Mouse (Mus musculus) 3134 (cell line): Measurements from ENCODE around the gene Polr3e.
"Not testable (repeated sequence)": the region's sequence is repeated elsewhere in the genome, so short reads cannot be mapped to it uniquely, and the experiment has no call there.

Experiments
- DNase-seq: peaks from one replicate; pipeline ENCODE4 v3.0.0-alpha.2; 2011; ENCODE audit warnings: low spot score; ENCODE audit not compliant: insufficient read length; ENCODE audit errors: extremely low read depth

Gene Polr3e

DNA sequence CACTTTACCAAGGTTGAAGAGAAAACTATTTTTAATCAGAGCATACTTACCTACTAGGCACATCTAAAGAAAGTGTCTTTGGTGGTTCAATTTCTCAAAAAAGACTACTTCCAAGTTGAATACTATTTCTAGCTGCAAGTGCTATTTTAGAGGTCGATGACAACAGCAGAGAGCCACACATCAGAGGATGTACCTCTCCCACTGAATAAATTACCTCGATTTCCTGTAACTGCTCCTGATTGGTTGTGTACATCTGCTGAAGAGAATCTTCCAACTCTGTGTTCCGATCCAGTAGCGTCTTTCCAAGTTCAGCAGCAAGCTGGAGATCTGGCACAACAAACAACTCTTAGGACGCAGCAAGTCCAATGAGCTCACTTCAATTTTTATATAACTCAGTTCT is 52.6 kb downstream of the Polr3e start:
- DNase-seq = no peak

DNA sequence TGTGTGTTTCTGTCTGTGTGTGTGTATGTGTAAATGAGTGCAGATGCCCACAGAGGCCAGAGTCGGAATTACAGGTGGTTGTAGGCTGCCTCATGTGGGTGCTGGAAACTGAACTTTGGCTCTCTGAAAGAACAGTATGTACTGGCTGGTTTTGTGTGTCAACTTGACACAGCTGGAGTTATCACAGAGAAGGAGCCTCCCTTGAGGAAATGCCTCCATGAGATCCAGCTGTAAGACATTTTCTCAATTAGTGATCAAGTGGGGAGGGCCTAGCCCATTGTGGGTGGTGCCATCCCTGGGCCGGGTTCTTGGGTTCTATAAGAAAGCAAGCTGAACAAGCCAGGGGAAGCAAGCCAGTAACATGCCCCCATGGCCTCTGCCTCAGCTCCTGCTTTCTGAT is 54.9 kb downstream of the Polr3e start:
- DNase-seq = not testable (repeated sequence)

GRCm38 (mm10) chr7:120974001-120974400 is 56.5 kb downstream of the Polr3e start:
- no peak for DNase-seq

DNA sequence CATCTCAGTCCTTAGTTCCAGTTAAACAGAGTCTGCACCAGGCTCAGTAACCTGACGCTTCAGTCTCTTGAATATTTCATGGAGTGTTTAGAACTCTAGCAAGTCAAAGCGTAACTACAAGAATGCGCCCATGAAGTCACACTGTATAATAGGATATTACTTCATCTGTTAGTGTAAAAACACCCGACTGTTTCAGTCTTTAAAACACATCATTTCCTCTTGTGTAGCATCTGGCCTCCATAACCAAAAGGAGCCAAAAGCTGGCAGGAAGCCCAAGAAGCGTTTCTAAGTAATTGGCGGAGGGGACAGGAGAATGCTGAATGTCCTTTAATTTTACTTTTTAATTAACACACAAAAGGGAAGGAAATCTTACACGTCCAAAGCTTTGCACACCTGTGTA is 59.5 kb downstream of the Polr3e start:
- no peak for DNase-seq

GRCm38 (mm10) chr7:120980041-120980440 is 62.5 kb downstream of the Polr3e start:
- no peak for DNase-seq

DNA sequence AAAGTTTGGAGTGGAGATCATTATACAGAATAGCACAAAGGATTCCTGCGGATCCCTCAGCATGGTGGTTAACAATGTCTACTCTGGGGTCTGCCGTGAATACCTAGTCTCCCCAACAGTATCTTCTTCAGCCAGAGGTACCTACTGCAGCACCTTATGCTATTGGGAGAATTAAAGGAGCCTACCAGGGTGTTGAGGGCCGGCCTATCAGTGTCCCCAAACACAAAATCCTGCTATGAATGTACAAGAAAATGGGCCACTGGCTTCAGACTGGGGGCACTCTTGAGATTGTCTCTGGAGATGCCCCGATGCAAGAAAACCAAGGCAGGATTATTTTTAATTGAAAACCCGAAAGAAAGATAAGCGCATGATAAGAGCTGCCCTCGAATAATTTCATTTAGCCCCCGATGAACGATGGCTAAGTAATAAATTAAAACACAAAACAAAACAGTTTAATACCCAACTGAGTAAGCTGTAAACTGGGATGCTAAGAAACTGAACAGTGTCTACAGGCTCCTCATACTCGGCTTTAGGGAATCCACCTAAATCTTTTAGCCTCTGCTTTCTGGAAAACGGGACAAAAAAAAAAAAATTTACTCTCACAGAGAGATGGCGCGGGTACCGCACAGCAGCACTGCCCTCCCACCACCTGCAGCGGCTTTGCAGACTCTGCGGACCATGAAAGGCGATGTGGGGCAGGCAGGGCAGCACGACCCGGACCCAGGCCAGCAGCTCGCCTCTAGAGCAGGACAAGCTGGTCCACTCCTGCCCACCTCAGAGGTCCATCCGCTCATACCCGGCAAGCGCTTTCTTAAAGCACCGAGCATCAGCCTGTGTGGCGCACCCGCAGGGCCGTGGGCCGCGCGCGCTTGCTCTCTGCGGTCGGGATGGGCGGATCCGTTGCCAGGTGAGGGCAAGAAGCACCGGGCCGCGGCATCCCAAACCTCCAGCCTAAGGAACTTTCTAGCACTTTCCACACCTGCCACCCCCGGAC is 63.7 kb downstream of the Polr3e start:
- peak; percentile 81 for DNase-seq

GRCm38 (mm10) chr7:120982200-120982841 is 64.8 kb downstream of the Polr3e start, which contains the start of the genes Cdr2 and Mfsd13b:
Gene Cdr2, minus strand, starts transcription at chr7:120982312.
Gene Mfsd13b, plus strand, starts transcription at chr7:120982509.
- peak; percentile 90 for DNase-seq

DNA sequence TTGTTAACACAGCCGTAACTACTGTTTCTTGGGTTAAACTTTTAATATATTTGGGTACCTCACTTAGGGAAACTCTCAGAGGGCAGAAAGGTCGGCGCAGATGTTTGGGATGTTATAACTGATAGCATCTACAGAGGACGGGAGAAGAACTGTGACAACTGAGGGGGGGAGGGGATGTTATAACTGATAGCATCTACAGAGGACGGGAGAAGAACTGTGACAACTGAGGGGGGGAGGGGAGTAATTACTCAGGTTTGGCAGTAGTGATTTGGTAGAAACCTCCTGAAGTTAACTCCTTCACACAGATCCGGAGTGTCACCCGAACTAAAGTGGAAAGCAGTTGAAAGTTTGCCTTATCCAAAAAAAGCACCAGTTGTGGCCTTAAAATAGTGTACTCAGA is 65.4 kb downstream of the Polr3e start:
- no peak for DNase-seq

- DNase-seq = no peak
Observed at GRCm38 (mm10) chr7:120991191-120991590, 73.6 kb downstream of the Polr3e start.
